Mouse (Mus musculus): ENCODE data around the gene Olfr56. TPM values are rescaled to one million over a fixed set of nuclear protein-coding genes. Genes with fewer than 3 reads are reported as not detected.
"Not testable (repeated sequence)": the region's sequence is repeated elsewhere in the genome, so short reads cannot be mapped to it uniquely, and the experiment has no call there.

Gene Olfr56
- polyA plus RNA-seq, 1 experiment from 2014 or later, result not detected

GRCm38 (mm10) chr11:49012074-49012473 lies 33.4 kb downstream of the Olfr56 start:
- H3K36me3 ChIP-seq (ENCODE audit: control insufficient read depth, insufficient read depth, low read length); H3K9ac ChIP-seq (ENCODE audit: low read length): not testable (repeated sequence)
- ATAC-seq (ENCODE audit: low read depth), result peak; percentile 89

GRCm38 (mm10) chr11:49050064-49050463 lies 71.4 kb downstream of the Olfr56 start:
- not testable (repeated sequence) for H3K27me3 ChIP-seq (ENCODE audit: control insufficient read depth, insufficient read depth, low read depth, low read length); H3K4me3 ChIP-seq (ENCODE audit: low read length); H3K4me2 ChIP-seq (ENCODE audit: low read depth, low read length); H3K27ac ChIP-seq (ENCODE audit: low read length); H3K9me3 ChIP-seq (ENCODE audit: control insufficient read depth, low read length); ATAC-seq (ENCODE audit: low read depth); H3K9ac ChIP-seq (ENCODE audit: low read length); H3K36me3 ChIP-seq (ENCODE audit: control insufficient read depth, insufficient read depth, low read length); H3K4me1 ChIP-seq (replicated peaks; ENCODE audit: control insufficient read depth, insufficient read depth, low read length)

More at GRCm38 (mm10) chr11:49012074-49012473, 33.4 kb downstream of the Olfr56 start:
- H3K27ac ChIP-seq (ENCODE audit: low read length), result peak overlapping the region; percentile 49; the same call in 1 of the 2 replicates
- H3K4me3 ChIP-seq (ENCODE audit: low read length); H3K4me2 ChIP-seq (ENCODE audit: low read depth, low read length); H3K9me3 ChIP-seq (ENCODE audit: control insufficient read depth, low read length); H3K4me1 ChIP-seq (replicated peaks; ENCODE audit: control insufficient read depth, insufficient read depth, low read length); H3K27me3 ChIP-seq (ENCODE audit: control insufficient read depth, insufficient read depth, low read depth, low read length): not testable (repeated sequence)

GRCm38 (mm10) chr11:49051093-49051891 lies 72.6 kb downstream of the Olfr56 start, which contains the start of gene 9930111J21Rik2:
Gene 9930111J21Rik2 (minus strand): TSS chr11:49051242.
- 70% methylated on average over 1 of the region's 6 CpGs for WGBS
- not testable (repeated sequence) for H3K9me3 ChIP-seq (ENCODE audit: control insufficient read depth, low read length); H3K27me3 ChIP-seq (ENCODE audit: control insufficient read depth, insufficient read depth, low read depth, low read length); H3K4me1 ChIP-seq (replicated peaks; ENCODE audit: control insufficient read depth, insufficient read depth, low read length); H3K27ac ChIP-seq (ENCODE audit: low read length); H3K4me2 ChIP-seq (ENCODE audit: low read depth, low read length); H3K9ac ChIP-seq (ENCODE audit: low read length); H3K36me3 ChIP-seq (ENCODE audit: control insufficient read depth, insufficient read depth, low read length); H3K4me3 ChIP-seq (ENCODE audit: low read length)
- ATAC-seq (ENCODE audit: low read depth), result peak; percentile 23; the same call in 1 of the 2 replicates

GRCm38 (mm10) chr11:49051894-49052293 lies 73.2 kb downstream of the Olfr56 start:
- H3K4me1 ChIP-seq (replicated peaks; ENCODE audit: control insufficient read depth, insufficient read depth, low read length); H3K27me3 ChIP-seq (ENCODE audit: control insufficient read depth, insufficient read depth, low read depth, low read length); H3K27ac ChIP-seq (ENCODE audit: low read length); H3K4me2 ChIP-seq (ENCODE audit: low read depth, low read length); H3K4me3 ChIP-seq (ENCODE audit: low read length); H3K9ac ChIP-seq (ENCODE audit: low read length); ATAC-seq (ENCODE audit: low read depth); H3K36me3 ChIP-seq (ENCODE audit: control insufficient read depth, insufficient read depth, low read length); H3K9me3 ChIP-seq (ENCODE audit: control insufficient read depth, low read length): not testable (repeated sequence)
- WGBS, result no CpG with 5 or more reads among the region's 5 CpGs

GRCm38 (mm10) chr11:49060061-49060460 lies 81.4 kb downstream of the Olfr56 start:
- H3K4me2 ChIP-seq (ENCODE audit: low read depth, low read length); H3K4me3 ChIP-seq (ENCODE audit: low read length); H3K9ac ChIP-seq (ENCODE audit: low read length); H3K4me1 ChIP-seq (replicated peaks; ENCODE audit: control insufficient read depth, insufficient read depth, low read length); H3K27ac ChIP-seq (ENCODE audit: low read length); ATAC-seq (ENCODE audit: low read depth); H3K36me3 ChIP-seq (ENCODE audit: control insufficient read depth, insufficient read depth, low read length); H3K27me3 ChIP-seq (ENCODE audit: control insufficient read depth, insufficient read depth, low read depth, low read length); H3K9me3 ChIP-seq (ENCODE audit: control insufficient read depth, low read length): not testable (repeated sequence)
- WGBS, result 49% methylated on average over 2 of the region's 3 CpGs

GRCm38 (mm10) chr11:49061865-49062264 lies 83.2 kb downstream of the Olfr56 start:
- not testable (repeated sequence) for H3K4me1 ChIP-seq (replicated peaks; ENCODE audit: control insufficient read depth, insufficient read depth, low read length); H3K27me3 ChIP-seq (ENCODE audit: control insufficient read depth, insufficient read depth, low read depth, low read length); H3K27ac ChIP-seq (ENCODE audit: low read length); H3K4me2 ChIP-seq (ENCODE audit: low read depth, low read length); H3K9me3 ChIP-seq (ENCODE audit: control insufficient read depth, low read length); H3K9ac ChIP-seq (ENCODE audit: low read length); ATAC-seq (ENCODE audit: low read depth); H3K36me3 ChIP-seq (ENCODE audit: control insufficient read depth, insufficient read depth, low read length); H3K4me3 ChIP-seq (ENCODE audit: low read length)
- 54% methylated on average over 1 of the region's 2 CpGs for WGBS

- not testable (repeated sequence) for H3K9ac ChIP-seq (ENCODE audit: low read length); H3K27me3 ChIP-seq (ENCODE audit: control insufficient read depth, insufficient read depth, low read depth, low read length); H3K36me3 ChIP-seq (ENCODE audit: control insufficient read depth, insufficient read depth, low read length); H3K9me3 ChIP-seq (ENCODE audit: control insufficient read depth, low read length); H3K4me3 ChIP-seq (ENCODE audit: low read length); H3K27ac ChIP-seq (ENCODE audit: low read length); H3K4me1 ChIP-seq (replicated peaks; ENCODE audit: control insufficient read depth, insufficient read depth, low read length); H3K4me2 ChIP-seq (ENCODE audit: low read depth, low read length); ATAC-seq (ENCODE audit: low read depth)
- WGBS, result 62% methylated on average over 5 of the region's 5 CpGs
Measured at GRCm38 (mm10) chr11:49063713-49064469, 85.2 kb downstream of the Olfr56 start, which contains the start of gene Tgtp2. Gene Tgtp2 (minus strand): TSS chr11:49064206.

- no peak overlapping the region for H3K4me3 ChIP-seq (ENCODE audit: low read length)
- no peaks in the 10 kb centered on the region for H3K27me3 ChIP-seq (ENCODE audit: control insufficient read depth, insufficient read depth, low read depth, low read length)
- H3K27ac ChIP-seq (ENCODE audit: low read length), result no peak overlapping the region
- no peaks in the 10 kb centered on the region for H3K9me3 ChIP-seq (ENCODE audit: control insufficient read depth, low read length)
- no peaks in the 10 kb centered on the region for H3K36me3 ChIP-seq (ENCODE audit: control insufficient read depth, insufficient read depth, low read length)
- no peak overlapping the region for H3K4me2 ChIP-seq (ENCODE audit: low read depth, low read length)
- no peak for ATAC-seq (ENCODE audit: low read depth)
- H3K4me1 ChIP-seq (replicated peaks; ENCODE audit: control insufficient read depth, insufficient read depth, low read length), result no peaks in the 10 kb centered on the region
- H3K9ac ChIP-seq (ENCODE audit: low read length), result no peak overlapping the region
- 85% methylated on average over 1 of the region's 1 CpGs for WGBS
Measured at GRCm38 (mm10) chr11:49068358-49068757, 89.7 kb downstream of the Olfr56 start.

- H3K4me1 ChIP-seq (replicated peaks; ENCODE audit: control insufficient read depth, insufficient read depth, low read length); H3K4me3 ChIP-seq (ENCODE audit: low read length); H3K9me3 ChIP-seq (ENCODE audit: control insufficient read depth, low read length); H3K9ac ChIP-seq (ENCODE audit: low read length); H3K27me3 ChIP-seq (ENCODE audit: control insufficient read depth, insufficient read depth, low read depth, low read length); H3K4me2 ChIP-seq (ENCODE audit: low read depth, low read length); H3K36me3 ChIP-seq (ENCODE audit: control insufficient read depth, insufficient read depth, low read length): not testable (repeated sequence)
- ATAC-seq (ENCODE audit: low read depth), result peak; percentile 36; the same call in 1 of the 2 replicates
- 49% methylated on average over 6 of the region's 6 CpGs for WGBS
- peak within 1 kb of the TSS; percentile 53; the same call in 1 of the 2 replicates for H3K27ac ChIP-seq (ENCODE audit: low read length)
Measured at GRCm38 (mm10) chr11:49076001-49076757, 97.5 kb downstream of the Olfr56 start, which contains the start of gene Ifi47. Gene Ifi47 (plus strand): TSS chr11:49076587.

All from lung, embryonic 16.5 days (tissue).